Mouse (Mus musculus): ENCODE data around the gene Npas1.

The Npas1 gene

DNA sequence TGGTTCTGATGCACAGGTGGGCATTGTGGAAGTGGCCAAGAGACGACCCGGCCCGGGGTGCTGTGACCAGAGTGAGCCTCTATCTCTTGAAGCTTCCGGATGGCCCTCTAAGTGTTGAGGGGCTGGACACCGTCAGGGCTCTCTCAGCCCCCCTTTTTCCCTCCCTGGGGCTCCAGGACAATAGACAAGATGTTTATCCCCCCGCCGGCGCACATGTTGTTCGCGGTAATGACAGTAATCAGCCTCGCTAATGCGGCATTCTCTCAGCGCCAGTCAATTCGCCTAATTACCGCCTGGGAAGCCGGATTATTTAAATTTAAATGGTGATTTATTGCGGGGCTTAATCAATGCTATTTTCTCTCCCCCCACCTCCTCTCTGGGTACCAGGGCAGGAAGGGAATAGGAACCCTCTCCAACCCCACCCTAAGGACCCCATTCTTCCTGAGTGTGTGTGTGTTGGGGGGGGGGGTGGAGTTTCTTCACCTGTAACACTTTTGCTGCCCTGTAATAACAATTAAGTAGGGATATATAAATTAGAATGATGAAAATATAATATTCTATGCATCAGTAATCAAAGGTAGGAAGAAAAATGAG is 5.3 kb downstream of the Npas1 start:
- in situ Hi-C loops (cut with MseI, MboI), result no loop called here

DNA sequence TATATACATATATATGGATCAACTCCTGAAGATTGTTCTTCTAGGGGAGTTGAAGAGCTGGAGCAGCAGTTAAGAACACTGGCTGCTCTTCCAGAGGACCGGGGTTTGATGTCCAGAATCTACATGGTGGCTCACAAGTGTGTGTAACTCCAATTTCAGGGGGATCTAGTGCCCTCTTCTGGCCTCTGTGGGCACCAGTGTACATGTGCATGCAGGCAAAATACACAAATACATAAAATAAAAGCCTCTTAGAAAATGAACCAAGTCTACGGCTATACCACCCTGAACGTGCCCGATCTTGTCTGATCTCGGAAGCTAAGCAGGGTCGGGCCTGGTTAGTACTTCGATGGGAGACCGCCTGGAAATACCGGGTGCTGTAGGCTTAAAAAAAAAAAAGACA is 6.0 kb downstream of the Npas1 start:
- in situ Hi-C loops (cut with MseI, MboI), result no loop called here

- in situ Hi-C loops (cut with MseI, MboI), result no loop called here
Observed at GRCm38 (mm10) chr7:16468115-16468514, 9.4 kb downstream of the Npas1 start.

GRCm38 (mm10) chr7:16466565-16466964 is 11.0 kb downstream of the Npas1 start:
- in situ Hi-C loops (cut with MseI, MboI), result no loop called here

- in situ Hi-C loops (cut with MseI, MboI), result no loop called here
Observed at GRCm38 (mm10) chr7:16465568-16465967, 12.0 kb downstream of the Npas1 start.

DNA sequence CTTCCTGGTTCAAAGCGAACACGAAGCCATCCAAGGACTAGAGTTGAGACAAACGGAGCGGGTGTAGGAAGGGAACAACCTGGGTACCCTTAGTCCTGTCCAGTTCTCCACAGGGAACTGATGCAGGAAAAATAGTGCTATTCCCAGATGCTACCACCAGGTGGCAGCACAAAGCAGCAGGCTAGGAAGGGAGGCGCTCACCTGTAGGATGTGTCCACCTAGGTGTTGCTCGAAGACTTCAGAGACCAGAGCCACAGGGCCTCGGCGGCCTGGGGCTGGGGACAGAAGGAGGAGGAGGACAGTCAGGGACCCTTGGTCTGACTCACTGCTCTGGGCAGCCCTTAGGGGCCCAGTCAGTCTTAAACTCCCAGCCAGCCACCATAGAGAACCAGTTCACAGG is 12.4 kb downstream of the Npas1 start:
- in situ Hi-C loops (cut with MseI, MboI), result no loop called here

GRCm38 (mm10) chr7:16463214-16463613 is 14.3 kb downstream of the Npas1 start:
- in situ Hi-C loops (cut with MseI, MboI), result no loop called here

GRCm38 (mm10) chr7:16461705-16462104 is 15.8 kb downstream of the Npas1 start:
- in situ Hi-C loops (cut with MseI, MboI), result no loop called here

DNA sequence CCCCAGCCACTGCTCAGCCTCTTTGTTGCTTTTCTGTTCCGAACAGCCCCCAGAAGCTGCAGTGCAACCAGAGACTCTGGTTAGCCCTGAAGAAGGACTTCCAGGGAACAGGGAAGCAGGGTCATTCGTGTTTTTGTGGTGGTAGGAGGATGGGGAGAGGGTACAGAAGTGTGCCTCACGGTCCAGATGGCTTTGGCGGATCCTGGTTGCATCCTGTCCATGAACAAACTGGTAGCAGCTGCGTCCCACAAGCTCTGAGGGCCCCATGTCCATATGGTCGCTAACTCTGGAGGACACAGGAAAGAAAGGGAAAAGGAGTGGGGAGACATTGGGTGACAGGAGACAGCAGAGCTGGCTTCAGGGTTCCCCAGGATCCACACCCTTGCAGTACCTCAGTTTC is 16.4 kb downstream of the Npas1 start:
- in situ Hi-C loops (cut with MseI, MboI), result no loop called here

DNA sequence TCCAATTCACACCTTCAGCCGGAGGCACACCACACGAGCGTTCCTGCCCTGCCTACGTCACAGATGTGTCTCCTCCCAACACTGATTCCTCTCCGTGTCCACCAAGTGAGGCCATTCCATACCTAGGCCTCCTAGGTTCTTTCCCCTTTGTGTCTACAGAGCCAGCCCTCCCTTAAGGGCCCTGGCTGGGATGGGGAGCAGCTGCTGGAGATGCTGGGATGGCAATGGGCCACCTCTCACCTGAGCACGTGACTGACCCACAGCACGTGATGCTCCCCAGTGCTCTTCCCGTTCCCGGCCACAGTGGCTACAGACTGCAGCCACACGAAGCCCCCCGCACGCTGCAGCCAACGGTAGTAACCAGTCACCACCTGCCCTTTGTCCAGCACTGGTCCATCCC is 17.0 kb downstream of the Npas1 start:
- in situ Hi-C loops (cut with MseI, MboI), result no loop called here

DNA sequence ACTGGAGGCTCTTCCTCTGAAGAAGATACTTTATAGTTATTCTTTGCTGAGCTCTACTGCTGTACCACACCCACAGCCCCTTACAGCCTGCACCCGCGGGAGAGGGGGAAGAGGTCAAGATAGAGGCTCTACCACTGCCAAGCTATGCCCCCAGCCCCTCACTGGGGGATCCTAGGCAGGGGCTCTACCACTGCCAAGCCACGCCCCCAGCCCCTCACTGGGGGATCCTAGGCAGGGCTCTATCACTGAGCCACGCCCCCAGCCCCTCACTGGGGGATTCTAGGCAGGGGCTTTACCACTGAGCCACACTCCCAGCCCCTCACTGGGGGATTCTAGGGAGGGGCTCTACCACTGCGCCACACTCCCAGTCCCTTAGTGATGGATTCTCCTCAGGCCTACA is 21.2 kb downstream of the Npas1 start:
- in situ Hi-C loops (cut with MseI, MboI), result no loop called here

GRCm38 (mm10) chr7:16455016-16455415 is 22.5 kb downstream of the Npas1 start:
- in situ Hi-C loops (cut with MseI, MboI), result no loop called here

GRCm38 (mm10) chr7:16453118-16453711 is 24.3 kb downstream of the Npas1 start:
- in situ Hi-C loops (cut with MseI, MboI), result no loop called here

- in situ Hi-C loops (cut with MseI, MboI), result no loop called here
Observed at GRCm38 (mm10) chr7:16452587-16453073, 24.9 kb downstream of the Npas1 start, which contains the start of gene Tmem160. Tmem160 (plus strand) TSS chr7:16452779.

DNA sequence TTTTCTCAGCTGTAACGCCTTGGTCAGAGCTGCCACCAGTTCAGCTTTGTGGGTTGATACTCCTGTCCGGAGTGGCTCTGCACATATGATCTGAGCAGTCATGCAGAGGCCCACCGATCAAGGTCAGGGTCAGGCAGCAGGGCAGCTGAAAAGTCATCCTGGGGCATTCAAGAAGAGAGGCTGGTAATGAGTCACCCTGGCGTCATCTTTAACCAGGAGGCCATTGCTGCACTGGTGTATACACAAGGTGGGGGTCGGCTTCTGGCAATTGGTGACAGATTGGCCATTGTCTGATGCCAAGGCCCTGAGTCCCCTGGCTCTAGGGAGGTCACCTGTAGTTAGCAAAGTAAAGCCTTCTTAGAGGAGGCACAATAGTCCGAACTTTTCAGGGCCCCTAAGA is 25.9 kb downstream of the Npas1 start:
- in situ Hi-C loops (cut with MseI, MboI), result no loop called here

GRCm38 (mm10) chr7:16441241-16441640 is 36.3 kb downstream of the Npas1 start:
- in situ Hi-C loops (cut with MseI, MboI), result no loop called here

- in situ Hi-C loops (cut with MseI, MboI), result no loop called here
Observed at GRCm38 (mm10) chr7:16435088-16435487, 42.4 kb downstream of the Npas1 start.

- in situ Hi-C loops (cut with MseI, MboI), result no loop called here
Observed at GRCm38 (mm10) chr7:16433352-16433971, 44.1 kb downstream of the Npas1 start.

GRCm38 (mm10) chr7:16426129-16426729 is 51.3 kb downstream of the Npas1 start:
- in situ Hi-C loops (cut with MseI, MboI), result no loop called here

GRCm38 (mm10) chr7:16425721-16426120 is 51.8 kb downstream of the Npas1 start:
- in situ Hi-C loops (cut with MseI, MboI), result no loop called here

GRCm38 (mm10) chr7:16423731-16424130 is 53.8 kb downstream of the Npas1 start:
- in situ Hi-C loops (cut with MseI, MboI), result no loop called here

DNA sequence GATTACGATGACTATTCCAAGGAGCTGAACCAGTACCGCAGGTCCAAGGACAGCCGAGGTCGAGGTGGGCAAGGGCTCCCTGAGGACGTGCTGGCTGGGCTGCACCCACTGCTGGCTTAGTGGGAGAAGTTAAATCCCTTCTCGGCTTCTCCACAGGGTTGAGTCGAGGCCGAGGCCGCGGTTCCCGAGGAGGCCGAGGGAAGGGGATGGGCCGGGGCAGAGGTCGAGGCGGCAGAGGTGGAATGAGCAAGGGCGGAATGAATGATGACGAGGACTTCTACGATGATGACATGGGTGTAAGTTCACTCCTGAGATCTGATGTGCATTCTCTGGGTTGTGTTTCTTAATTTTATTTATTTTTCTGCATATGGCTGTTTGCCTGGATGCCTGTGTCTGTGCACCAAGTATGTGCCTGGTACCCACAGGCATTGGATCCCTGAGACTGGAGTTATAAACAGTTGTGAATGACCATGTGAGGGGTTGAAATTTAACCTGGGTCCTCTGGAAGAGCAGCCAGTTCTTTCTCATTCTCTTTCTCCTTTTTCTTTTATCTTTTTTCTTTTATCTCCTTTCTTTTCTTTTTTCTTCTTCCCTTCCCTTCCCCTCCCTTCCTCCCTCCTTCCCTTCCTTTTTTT is 55.2 kb downstream of the Npas1 start:
- in situ Hi-C loops (cut with MseI, MboI), result no loop called here
